Mouse (Mus musculus) liver, embryonic 14.5 days (tissue): ENCODE data around the gene Slc16a9.

Source experiments
- CTCF ChIP-seq: IDR thresholded peaks from 2 replicates; pipeline ENCODE4 v1.5.1; 2016; ENCODE audit warnings: antibody characterized with exemption, low read depth, control low read depth
- EP300 ChIP-seq: IDR thresholded peaks from 2 replicates; pipeline ENCODE4 v1.6.1; 2016; ENCODE audit warnings: antibody characterized with exemption, low read depth

GRCm38 (mm10) chr10:70257029-70257428 is 12.1 kb downstream of the Slc16a9 start:
- TF ChIP-seq CTCF (no peak), EP300 (no peak)
